ENCODE assay signal across 10 mouse cellular contexts in the genomic region with DNA sequence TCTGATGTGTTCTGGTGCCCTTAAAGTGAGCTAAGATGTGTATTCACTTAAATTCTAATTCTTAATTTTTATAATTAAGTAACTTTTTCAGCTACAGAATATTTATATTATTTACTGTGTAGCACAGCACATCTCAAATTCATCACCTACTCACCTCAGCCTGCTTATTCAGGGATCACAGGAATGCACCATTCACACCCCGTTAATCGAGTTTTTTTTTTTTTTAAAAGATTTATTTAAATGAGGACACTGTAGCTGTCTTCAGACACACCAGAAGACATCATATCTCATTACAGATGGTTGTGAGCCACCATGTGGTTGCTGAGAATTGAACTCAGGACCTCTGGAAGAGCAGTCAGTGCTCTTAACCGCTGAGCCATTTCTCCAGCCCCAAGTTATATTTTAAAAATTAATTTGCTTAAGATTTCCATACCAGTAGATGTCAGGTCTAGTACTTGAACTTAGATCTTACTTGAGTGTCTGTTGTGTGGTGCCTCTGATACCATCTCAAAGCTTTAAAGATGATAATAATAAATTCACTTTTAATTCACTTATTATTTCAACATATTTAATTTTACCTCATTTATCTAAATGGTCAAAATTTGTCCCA. TPM values are rescaled to one million over a fixed set of nuclear protein-coding genes. Genes with fewer than 3 reads are reported as not detected.
A peak's percentile ranks its signal among the peaks of the same experiment; 100 is the strongest.
DNase-seq lines count a peak whose midpoint lies in the region; ATAC-seq and TF ChIP-seq lines count a peak whose summit lies in the region.
"Had no signal": no experiment of that assay in that cellular context is flagged by ENCODE, and none has a peak within 500 bp of the region (broad histone marks: within the 10 kb centered on the region; RNA-seq: fewer than 3 reads in every experiment).

No protein-coding gene starts in this region.

- TF ChIP-seq CTCF in G1E (IDR thresholded peaks at IDR 0.05; ENCODE audit: low read depth, low read length), result no peak
- no peak for TF ChIP-seq CTCF in gastrocnemius, adult 2 months (IDR thresholded peaks at IDR 0.05)

- H3K36me3 ChIP-seq in heart, embryonic 13.5 days, result peaks cover 13% of the 10 kb centered on the region
- peaks cover 36% of the 10 kb centered on the region for H3K36me3 ChIP-seq in G1E (replicated peaks)
- no peaks in the 10 kb centered on the region; the same call in none of the 2 replicates for H3K36me3 ChIP-seq in hindbrain, embryonic 16.5 days (ENCODE audit: control insufficient read depth, insufficient read depth, low read length)
- peaks cover 3% of the 10 kb centered on the region; the same call in 1 of the 2 replicates for H3K36me3 ChIP-seq in midbrain, embryonic 12.5 days

- DNase-seq in heart, adult 9 months (ENCODE audit: low spot score in 2 of 2), result no peak
- DNase-seq in G1E (ENCODE audit: low spot score), result no peak
- no peak for DNase-seq in embryo, embryonic 9.5 days (ENCODE audit: extremely low spot score)
- no peak for DNase-seq in gastrocnemius, adult 2 months
- no peak for DNase-seq in frontal cortex, postnatal 14 days (ENCODE audit: low spot score in 2 of 2)
- DNase-seq: adrenal gland, adult 8-10 months; kidney, adult 8-10 months had no signal

- no peak for ATAC-seq in heart, embryonic 13.5 days (ENCODE audit: extremely low read depth, insufficient number of reproducible peaks, low FRiP score, low TSS enrichment)
- ATAC-seq in G1E (ENCODE audit: extremely low read depth, insufficient number of reproducible peaks, low FRiP score, poor library complexity, severe bottlenecking), result no peak
- ATAC-seq in hindbrain, embryonic 16.5 days, result no peak
- no peak for ATAC-seq in midbrain, embryonic 12.5 days (ENCODE audit: low FRiP score, low read depth)

- peak overlapping the region; percentile 97 for H3K9ac ChIP-seq in heart, embryonic 13.5 days
- no peak overlapping the region for H3K9ac ChIP-seq in hindbrain, embryonic 16.5 days (ENCODE audit: low read depth, low read length)
- H3K9ac ChIP-seq in midbrain, embryonic 12.5 days (replicated peaks), result no peak overlapping the region

- H3K4me1 ChIP-seq in heart, embryonic 13.5 days, result peaks cover 20% of the 10 kb centered on the region
- peaks cover 62% of the 10 kb centered on the region for H3K4me1 ChIP-seq in G1E (ENCODE audit: insufficient read depth, low read depth, low read length)
- peaks cover 9% of the 10 kb centered on the region for H3K4me1 ChIP-seq in hindbrain, embryonic 16.5 days (ENCODE audit: control insufficient read depth, insufficient read depth, low read depth, low read length)
- H3K4me1 ChIP-seq in midbrain, embryonic 12.5 days, result peaks cover 16% of the 10 kb centered on the region

- H3K27ac ChIP-seq in heart, embryonic 13.5 days (replicated peaks), result no peak overlapping the region
- H3K27ac ChIP-seq in hindbrain, embryonic 16.5 days (ENCODE audit: low read depth, low read length), result no peak overlapping the region
- no peak overlapping the region for H3K27ac ChIP-seq in midbrain, embryonic 12.5 days (replicated peaks)
- H3K27ac ChIP-seq in gastrocnemius, adult 2 months, result no peak overlapping the region

- H3K4me2 ChIP-seq in heart, embryonic 13.5 days, result peak overlapping the region; percentile 92
- H3K4me2 ChIP-seq in hindbrain, embryonic 16.5 days (ENCODE audit: low read length), result peak overlapping the region; percentile 91
- peak overlapping the region; percentile 92 for H3K4me2 ChIP-seq in midbrain, embryonic 12.5 days (replicated peaks)

- no peaks in the 10 kb centered on the region for H3K27me3 ChIP-seq in heart, embryonic 13.5 days (replicated peaks)
- no peaks in the 10 kb centered on the region for H3K27me3 ChIP-seq in G1E (ENCODE audit: insufficient read depth, low read length)
- no peaks in the 10 kb centered on the region for H3K27me3 ChIP-seq in hindbrain, embryonic 16.5 days (replicated peaks; ENCODE audit: control insufficient read depth, insufficient read depth, low read length)
- no peaks in the 10 kb centered on the region for H3K27me3 ChIP-seq in midbrain, embryonic 12.5 days

- H3K4me3 ChIP-seq in heart, embryonic 13.5 days, result peak overlapping the region; percentile 91
- H3K4me3 ChIP-seq in G1E (ENCODE audit: low read depth, low read length), result peak overlapping the region; percentile 93
- H3K4me3 ChIP-seq in hindbrain, embryonic 16.5 days (ENCODE audit: low read length), result no peak overlapping the region
- H3K4me3 ChIP-seq in midbrain, embryonic 12.5 days, result peak overlapping the region; percentile 99
- H3K4me3 ChIP-seq in gastrocnemius, adult 2 months, result no peak overlapping the region

- no peaks in the 10 kb centered on the region for H3K9me3 ChIP-seq in heart, embryonic 13.5 days
- no peaks in the 10 kb centered on the region for H3K9me3 ChIP-seq in G1E (replicated peaks)
- H3K9me3 ChIP-seq in hindbrain, embryonic 16.5 days (ENCODE audit: control insufficient read depth, low read length), result no peaks in the 10 kb centered on the region
- H3K9me3 ChIP-seq in midbrain, embryonic 12.5 days, result no peaks in the 10 kb centered on the region

- intact Hi-C loops in gastrocnemius, adult 2 months (cut with DNase I), result no loop called here

- 58% methylated on average over 3 of the region's 3 CpGs for WGBS in heart, embryonic 13.5 days
- WGBS in hindbrain, embryonic 16.5 days, result 58% methylated on average over 3 of the region's 3 CpGs
- WGBS in midbrain, embryonic 12.5 days, result 65% methylated on average over 3 of the region's 3 CpGs

RNA-seq across cellular contexts. Expression of a gene that starts 1.5 kb away (rescaled TPM):
- 5.5 and 5.7 TPM in 2 replicates for polyA plus RNA-seq in heart, embryonic 13.5 days (2015; fragmentation: Nextera tagmentation; extraction: Ambion mirVana)
- 88.0 and 98.7 TPM in 2 replicates for total RNA-seq in G1E (2014; fragmentation: Nextera tagmentation)
- 61.9 and 69.2 TPM in 2 replicates for total RNA-seq in G1E (2017)
- polyA plus RNA-seq in G1E (2012), result 6.7 and 7.0 TPM in 2 replicates
- polyA plus RNA-seq in hindbrain, embryonic 16.5 days (2015; fragmentation: Nextera tagmentation; extraction: Ambion mirVana), result 4.3 and 4.4 TPM in 2 replicates
- 13.8 and 14.5 TPM in 2 replicates for polyA plus RNA-seq in midbrain, embryonic 12.5 days (2016; fragmentation: Nextera tagmentation; extraction: Ambion mirVana)
- under 1 TPM; 0.74 to 0.81 TPM for total RNA-seq in gastrocnemius, adult 2 months (2021)

RNA-seq across cellular contexts. Expression of a gene that starts 9.9 kb away (rescaled TPM):
- polyA plus RNA-seq in heart, embryonic 13.5 days (2015; fragmentation: Nextera tagmentation; extraction: Ambion mirVana), result 30.2 and 35.1 TPM in 2 replicates
- total RNA-seq in G1E (2014; fragmentation: Nextera tagmentation), result 132 and 144 TPM in 2 replicates
- 257 and 265 TPM in 2 replicates for total RNA-seq in G1E (2017)
- polyA plus RNA-seq in G1E (2012), result 62.4 and 67.6 TPM in 2 replicates
- polyA plus RNA-seq in hindbrain, embryonic 16.5 days (2015; fragmentation: Nextera tagmentation; extraction: Ambion mirVana), result 12.6 and 13.8 TPM in 2 replicates
- 22.6 and 24.6 TPM in 2 replicates for polyA plus RNA-seq in midbrain, embryonic 12.5 days (2016; fragmentation: Nextera tagmentation; extraction: Ambion mirVana)
- 1 to 10 TPM; 4.1 to 6.6 TPM for total RNA-seq in gastrocnemius, adult 2 months (2021)

RNA-seq across cellular contexts. Expression of a gene that starts 51.3 kb away (rescaled TPM):
- 27.2 and 29.6 TPM in 2 replicates for polyA plus RNA-seq in heart, embryonic 13.5 days (2015; fragmentation: Nextera tagmentation; extraction: Ambion mirVana)
- total RNA-seq in G1E (2014; fragmentation: Nextera tagmentation) (15.9 and 16.3 TPM in 2 replicates), G1E (2017) (24.4 and 27.1 TPM in 2 replicates)
- polyA plus RNA-seq in G1E (2012), result 1.0 and 1.4 TPM in 2 replicates
- polyA plus RNA-seq in hindbrain, embryonic 16.5 days (2015; fragmentation: Nextera tagmentation; extraction: Ambion mirVana), result 21.0 and 22.0 TPM in 2 replicates
- polyA plus RNA-seq in midbrain, embryonic 12.5 days (2016; fragmentation: Nextera tagmentation; extraction: Ambion mirVana), result 31.6 and 33.2 TPM in 2 replicates
- total RNA-seq in gastrocnemius, adult 2 months (2021), result 10 to 100 TPM; 18.6 to 24.1 TPM

Comparison
In these comparisons a context has a peak if more than half of its experiments do, and no peak if none do; other contexts are left out.
1. H3K4me3 ChIP-seq: peak in heart, embryonic 13.5 days (single experiment), G1E (single experiment) and midbrain, embryonic 12.5 days (single experiment); none in hindbrain, embryonic 16.5 days (single experiment) and gastrocnemius, adult 2 months (single experiment).
2. Peak in every context shown above with its lines, with median percentiles within 50 percentile points of each other: H3K4me2 ChIP-seq.